Mouse (Mus musculus): ENCODE measurements around the gene Pithd1. TPM values are rescaled to one million over a fixed set of nuclear protein-coding genes. Genes with fewer than 3 reads are reported as not detected.

Pithd1 gene
- polyA plus RNA-seq, 2 experiments: 50.2 to 52.6 TPM

- Histone ChIP-seq H3K4me1 (ENCODE audit: control insufficient read depth, insufficient read depth, low read length) (no peaks in the 10 kb centered on the region), H3K4me2 (replicated peaks; ENCODE audit: low read depth, low read length, severe bottlenecking) (no peak overlapping the region), H3K36me3 (ENCODE audit: control insufficient read depth, insufficient read depth, low read length) (peaks cover 49% of the 10 kb centered on the region), H3K9me3 (ENCODE audit: control insufficient read depth, low read length) (no peaks in the 10 kb centered on the region), H3K4me3 (replicated peaks; ENCODE audit: low read length) (no peak overlapping the region), H3K27me3 (ENCODE audit: control insufficient read depth, insufficient read depth, low read length) (no peaks in the 10 kb centered on the region), H3K9ac (ENCODE audit: low read depth, low read length, severe bottlenecking) (no peak overlapping the region), H3K27ac (replicated peaks; ENCODE audit: low read depth, low read length) (no peak overlapping the region)
- DNase-seq (ENCODE audit: low spot score) (no peak), ATAC-seq (ENCODE audit: low FRiP score, low read depth) (no peak)
- no peak for TF ChIP-seq POLR2A (IDR thresholded peaks at IDR 0.05; ENCODE audit: borderline replicate concordance, extremely low read depth, insufficient read depth, insufficient read length)
- WGBS: 92% methylated on average over 5 of the region's 5 CpGs
Measured at GRCm38 (mm10) chr4:135929405-135929804, 57.7 kb downstream of the Pithd1 start.

- no peaks in the 10 kb centered on the region for H3K9me3 ChIP-seq (ENCODE audit: control insufficient read depth, low read length)
- no peaks in the 10 kb centered on the region for H3K4me1 ChIP-seq (ENCODE audit: control insufficient read depth, insufficient read depth, low read length)
- no peak overlapping the region for H3K4me3 ChIP-seq (replicated peaks; ENCODE audit: low read length)
- no peak overlapping the region for H3K27ac ChIP-seq (replicated peaks; ENCODE audit: low read depth, low read length)
- no peak for TF ChIP-seq POLR2A (IDR thresholded peaks at IDR 0.05; ENCODE audit: borderline replicate concordance, extremely low read depth, insufficient read depth, insufficient read length)
- no peak overlapping the region for H3K9ac ChIP-seq (ENCODE audit: low read depth, low read length, severe bottlenecking)
- H3K27me3 ChIP-seq (ENCODE audit: control insufficient read depth, insufficient read depth, low read length): no peaks in the 10 kb centered on the region
- H3K36me3 ChIP-seq (ENCODE audit: control insufficient read depth, insufficient read depth, low read length): peaks cover 44% of the 10 kb centered on the region
- ATAC-seq (ENCODE audit: low FRiP score, low read depth) (no peak), DNase-seq (ENCODE audit: low spot score) (no peak)
- no peak overlapping the region for H3K4me2 ChIP-seq (replicated peaks; ENCODE audit: low read depth, low read length, severe bottlenecking)
- 82% methylated on average over 9 of the region's 9 CpGs for WGBS
Measured at GRCm38 (mm10) chr4:135928376-135928775, 58.7 kb downstream of the Pithd1 start.

- TF ChIP-seq POLR2A (IDR thresholded peaks at IDR 0.05; ENCODE audit: borderline replicate concordance, extremely low read depth, insufficient read depth, insufficient read length): no peak
- H3K27me3 ChIP-seq (ENCODE audit: control insufficient read depth, insufficient read depth, low read length): no peaks in the 10 kb centered on the region
- H3K4me1 ChIP-seq (ENCODE audit: control insufficient read depth, insufficient read depth, low read length): peaks cover 3% of the 10 kb centered on the region; the same call in 1 of the 2 replicates
- no peak overlapping the region for H3K27ac ChIP-seq (replicated peaks; ENCODE audit: low read depth, low read length)
- H3K4me3 ChIP-seq (replicated peaks; ENCODE audit: low read length): no peak overlapping the region
- peaks cover 41% of the 10 kb centered on the region for H3K36me3 ChIP-seq (ENCODE audit: control insufficient read depth, insufficient read depth, low read length)
- no peak for DNase-seq (ENCODE audit: low spot score)
- ATAC-seq (ENCODE audit: low FRiP score, low read depth): no peak
- no peaks in the 10 kb centered on the region for H3K9me3 ChIP-seq (ENCODE audit: control insufficient read depth, low read length)
- WGBS: 89% methylated on average over 3 of the region's 3 CpGs
- no peak overlapping the region for H3K9ac ChIP-seq (ENCODE audit: low read depth, low read length, severe bottlenecking)
- H3K4me2 ChIP-seq (replicated peaks; ENCODE audit: low read depth, low read length, severe bottlenecking): no peak overlapping the region
Measured at GRCm38 (mm10) chr4:135926861-135927260, 60.2 kb downstream of the Pithd1 start.

GRCm38 (mm10) chr4:135926195-135926808 is 60.8 kb downstream of the Pithd1 start:
- H3K4me3 ChIP-seq (replicated peaks; ENCODE audit: low read length): no peak overlapping the region
- peaks cover 8% of the 10 kb centered on the region; the same call in 1 of the 2 replicates for H3K4me1 ChIP-seq (ENCODE audit: control insufficient read depth, insufficient read depth, low read length)
- no peak overlapping the region for H3K9ac ChIP-seq (ENCODE audit: low read depth, low read length, severe bottlenecking)
- H3K36me3 ChIP-seq (ENCODE audit: control insufficient read depth, insufficient read depth, low read length): peaks cover 39% of the 10 kb centered on the region
- no peaks in the 10 kb centered on the region for H3K27me3 ChIP-seq (ENCODE audit: control insufficient read depth, insufficient read depth, low read length)
- H3K4me2 ChIP-seq (replicated peaks; ENCODE audit: low read depth, low read length, severe bottlenecking): no peak overlapping the region
- TF ChIP-seq POLR2A (IDR thresholded peaks at IDR 0.05; ENCODE audit: borderline replicate concordance, extremely low read depth, insufficient read depth, insufficient read length): no peak
- WGBS: 87% methylated on average over 10 of the region's 10 CpGs
- no peak for ATAC-seq (ENCODE audit: low FRiP score, low read depth)
- no peak for DNase-seq (ENCODE audit: low spot score)
- H3K27ac ChIP-seq (replicated peaks; ENCODE audit: low read depth, low read length): no peak overlapping the region
- H3K9me3 ChIP-seq (ENCODE audit: control insufficient read depth, low read length): no peaks in the 10 kb centered on the region

Other genes starting within 250 kb of the Pithd1 start
- 8.1 and 12.7 TPM in 2 replicates for gene Myom3, start 227.5 kb downstream of the Pithd1 start, polyA plus RNA-seq (2012; rRNA removed)
- 2.5 and 5.0 TPM in 2 replicates for gene Myom3, start 227.5 kb downstream of the Pithd1 start, polyA plus RNA-seq (2014; fragmentation: Nextera tagmentation; extraction: Ambion mirVana)
- gene Srsf10, start 131.5 kb downstream of the Pithd1 start, polyA plus RNA-seq (2012; rRNA removed): 139 and 145 TPM in 2 replicates
- 258 and 273 TPM in 2 replicates for gene Srsf10, start 131.5 kb downstream of the Pithd1 start, polyA plus RNA-seq (2014; fragmentation: Nextera tagmentation; extraction: Ambion mirVana)
- 105 and 106 TPM in 2 replicates for gene Pnrc2, start 113.4 kb downstream of the Pithd1 start, polyA plus RNA-seq (2012; rRNA removed)
- 165 and 178 TPM in 2 replicates for gene Pnrc2, start 113.4 kb downstream of the Pithd1 start, polyA plus RNA-seq (2014; fragmentation: Nextera tagmentation; extraction: Ambion mirVana)
- gene Cnr2, start 91.9 kb downstream of the Pithd1 start, polyA plus RNA-seq (2012; rRNA removed): 0.70 TPM in 2 replicates
- gene Cnr2, start 91.9 kb downstream of the Pithd1 start, polyA plus RNA-seq (2014; fragmentation: Nextera tagmentation; extraction: Ambion mirVana): 0.57 and 0.94 TPM in 2 replicates
- 45.6 and 50.1 TPM in 2 replicates for gene Fuca1, start 66.5 kb downstream of the Pithd1 start, polyA plus RNA-seq (2012; rRNA removed)
- gene Fuca1, start 66.5 kb downstream of the Pithd1 start, polyA plus RNA-seq (2014; fragmentation: Nextera tagmentation; extraction: Ambion mirVana): 80.8 and 92.8 TPM in 2 replicates
- 60.8 and 69.7 TPM in 2 replicates for gene Hmgcl, start 40.8 kb downstream of the Pithd1 start, polyA plus RNA-seq (2012; rRNA removed)
- gene Hmgcl, start 40.8 kb downstream of the Pithd1 start, polyA plus RNA-seq (2014; fragmentation: Nextera tagmentation; extraction: Ambion mirVana): 93.4 and 97.6 TPM in 2 replicates
- 83.7 and 101 TPM in 2 replicates for gene Gale, start 23.5 kb downstream of the Pithd1 start, polyA plus RNA-seq (2012; rRNA removed)
- 52.0 and 59.3 TPM in 2 replicates for gene Gale, start 23.5 kb downstream of the Pithd1 start, polyA plus RNA-seq (2014; fragmentation: Nextera tagmentation; extraction: Ambion mirVana)
- 106 and 133 TPM in 2 replicates for gene Lypla2, start 14.6 kb downstream of the Pithd1 start, polyA plus RNA-seq (2012; rRNA removed)
- 105 and 117 TPM in 2 replicates for gene Lypla2, start 14.6 kb downstream of the Pithd1 start, polyA plus RNA-seq (2014; fragmentation: Nextera tagmentation; extraction: Ambion mirVana)
- gene Eloa, start 34.5 kb upstream of the Pithd1 start, polyA plus RNA-seq (2012; rRNA removed): 21.6 and 28.1 TPM in 2 replicates
- 50.5 and 50.8 TPM in 2 replicates for gene Eloa, start 34.5 kb upstream of the Pithd1 start, polyA plus RNA-seq (2014; fragmentation: Nextera tagmentation; extraction: Ambion mirVana)
- 1,058 and 1,343 TPM in 2 replicates for gene Rpl11, start 66.2 kb upstream of the Pithd1 start, polyA plus RNA-seq (2012; rRNA removed)
- gene Rpl11, start 66.2 kb upstream of the Pithd1 start, polyA plus RNA-seq (2014; fragmentation: Nextera tagmentation; extraction: Ambion mirVana): 547 and 591 TPM in 2 replicates
- 417 and 561 TPM in 2 replicates for gene Id3, start 156.2 kb upstream of the Pithd1 start, polyA plus RNA-seq (2012; rRNA removed)
- gene Id3, start 156.2 kb upstream of the Pithd1 start, polyA plus RNA-seq (2014; fragmentation: Nextera tagmentation; extraction: Ambion mirVana): 500 and 565 TPM in 2 replicates
- gene E2f2, start 185.1 kb upstream of the Pithd1 start, polyA plus RNA-seq (2012; rRNA removed): 8.9 and 9.4 TPM in 2 replicates
- 5.9 and 6.8 TPM in 2 replicates for gene E2f2, start 185.1 kb upstream of the Pithd1 start, polyA plus RNA-seq (2014; fragmentation: Nextera tagmentation; extraction: Ambion mirVana)
- gene Asap3, start 219.1 kb upstream of the Pithd1 start, polyA plus RNA-seq (2012; rRNA removed): 22.9 and 26.6 TPM in 2 replicates
- 12.0 and 14.6 TPM in 2 replicates for gene Asap3, start 219.1 kb upstream of the Pithd1 start, polyA plus RNA-seq (2014; fragmentation: Nextera tagmentation; extraction: Ambion mirVana)

All from limb, embryonic 14.5 days (tissue).